Mouse (Mus musculus) heart, postnatal 0 days (tissue): ENCODE measurements around the gene Nkx3-2. TPM values are rescaled to one million over a fixed set of nuclear protein-coding genes. Genes with fewer than 3 reads are reported as not detected.

Experiments
- ATAC-seq: fragments of 200-750 bp; cut with Nextera tagmentation; 2 replicates; pipeline ENCODE4 v1.8.0; 2017; ENCODE audit warnings: low read depth, moderate number of reproducible peaks, moderate library complexity; ENCODE audit not compliant: insufficient read depth
- DNase-seq: peaks from one replicate; pipeline ENCODE4 v3.0.0-alpha.2; 2016; ENCODE audit warnings: low spot score
- H3K27ac ChIP-seq: fragments of 300-500 bp; sonication (generic); 2 replicates; pipeline ENCODE4 v1.5.1; 2014; ENCODE audit warnings: low read depth, mild to moderate bottlenecking
- H3K27me3 ChIP-seq: fragments of 300-500 bp; sonication (generic); 2 replicates; pipeline ENCODE4 v1.6.1; 2014; ENCODE audit warnings: low read length, mixed read lengths; ENCODE audit not compliant: control insufficient read depth, insufficient read depth
- H3K36me3 ChIP-seq: fragments of 300-500 bp; sonication (generic); replicated peaks from 2 replicates; pipeline ENCODE4 v1.6.1; 2014; ENCODE audit warnings: low read length, mixed read lengths; ENCODE audit not compliant: control insufficient read depth, insufficient read depth
- H3K4me1 ChIP-seq: fragments of 300-500 bp; sonication (generic); 2 replicates; pipeline ENCODE4 v1.6.1; 2014; ENCODE audit warnings: antibody characterized with exemption; ENCODE audit not compliant: control insufficient read depth, insufficient read depth
- H3K4me2 ChIP-seq: fragments of 300-500 bp; sonication (generic); 2 replicates; pipeline ENCODE4 v1.6.1; 2014; ENCODE audit warnings: low read depth, mild to moderate bottlenecking, low read length, moderate library complexity
- H3K4me3 ChIP-seq: fragments of 300-500 bp; sonication (generic); 2 replicates; pipeline ENCODE4 v1.5.1; 2014; ENCODE audit warnings: low read depth, low read length
- H3K9ac ChIP-seq: fragments of 300-500 bp; sonication (generic); replicated peaks from 2 replicates; pipeline ENCODE4 v1.6.1; 2014; ENCODE audit warnings: low read depth, low read length, mixed read lengths
- H3K9me3 ChIP-seq: fragments of 300-500 bp; sonication (generic); replicated peaks from 2 replicates; pipeline ENCODE4 v1.6.1; 2016; ENCODE audit warnings: low read length; ENCODE audit not compliant: control insufficient read depth
- CTCF ChIP-seq: IDR thresholded peaks from 2 replicates; pipeline ENCODE4 v1.5.1; 2016; ENCODE audit warnings: antibody characterized with exemption, control low read depth, low read depth
- EP300 ChIP-seq: IDR thresholded peaks from 2 replicates; pipeline ENCODE4 v1.6.1; 2016; ENCODE audit warnings: antibody characterized with exemption, low read depth
- WGBS: fragments of 180-500 bp; shearing (Covaris S2); extraction: QIAGEN DNeasy Blood & Tissue Kit; methylation state at CpG from one replicate; pipeline ENCODE4 v1.1.7; 2014; 5-methylcytosine and 5-hydroxymethylcytosine counted together
- polyA plus RNA-seq: library from polyadenylated mRNA; unstranded; fragments of >200 nt; fragmentation: Nextera tagmentation; extraction: Ambion mirVana; gene quantifications from 2 replicates; pipeline ENCODE4 v1.2.1, GENCODE M21; 2015
- total RNA-seq: library from RNA; depleted of rRNA; stranded (reverse); fragments of >200 nt; gene quantifications from 2 replicates; pipeline ENCODE4 v1.2.3, GENCODE M21; 2014; ENCODE audit warnings: low replicate concordance

The Nkx3-2 gene
- total and polyA plus RNA-seq, 2 experiments from 2014 or later, result not detected

- no peaks in the 10 kb centered on the region for H3K9me3 ChIP-seq
- TF ChIP-seq EP300 (no peak), CTCF (no peak)
- 81% methylated on average over 5 of the region's 5 CpGs for WGBS
- ATAC-seq (no peak), DNase-seq (no peak)
- no peaks in the 10 kb centered on the region for H3K4me1 ChIP-seq
- H3K4me2 ChIP-seq, result no peak overlapping the region
- H3K27ac ChIP-seq, result no peak overlapping the region
- peaks cover 17% of the 10 kb centered on the region; the same call in 1 of the 2 replicates for H3K36me3 ChIP-seq
- no peaks in the 10 kb centered on the region for H3K27me3 ChIP-seq
- no peak overlapping the region for H3K4me3 ChIP-seq
- no peak overlapping the region for H3K9ac ChIP-seq
Measured at GRCm38 (mm10) chr5:41781890-41782289, 17.6 kb upstream of the Nkx3-2 start.

GRCm38 (mm10) chr5:41780026-41780425, 15.7 kb upstream of the Nkx3-2 start:
- no peak overlapping the region for H3K9ac ChIP-seq
- no peaks in the 10 kb centered on the region for H3K36me3 ChIP-seq
- H3K4me1 ChIP-seq, result no peaks in the 10 kb centered on the region
- no peaks in the 10 kb centered on the region for H3K27me3 ChIP-seq
- no peaks in the 10 kb centered on the region for H3K9me3 ChIP-seq
- no peak overlapping the region for H3K4me3 ChIP-seq
- DNase-seq (no peak), ATAC-seq (no peak)
- 68% methylated on average over 3 of the region's 3 CpGs for WGBS
- TF ChIP-seq EP300, result no peak
- no peak for TF ChIP-seq CTCF
- H3K4me2 ChIP-seq, result no peak overlapping the region
- no peak overlapping the region for H3K27ac ChIP-seq

- no peaks in the 10 kb centered on the region for H3K36me3 ChIP-seq
Measured at GRCm38 (mm10) chr5:41775728-41776127, 11.4 kb upstream of the Nkx3-2 start.

GRCm38 (mm10) chr5:41775273-41775672, 11.0 kb upstream of the Nkx3-2 start:
- no peak for TF ChIP-seq EP300
- TF ChIP-seq CTCF, result no peak
- 75% methylated on average over 3 of the region's 3 CpGs for WGBS
- H3K36me3 ChIP-seq, result no peaks in the 10 kb centered on the region
- H3K27ac ChIP-seq, result no peak overlapping the region
- 0 out of 2 replicates have a peak, but pooled peaks cover under 1% of the 10 kb centered on the region for H3K27me3 ChIP-seq
- DNase-seq (no peak), ATAC-seq (no peak)
- no peak overlapping the region for H3K4me3 ChIP-seq
- H3K9me3 ChIP-seq, result no peaks in the 10 kb centered on the region
- no peak overlapping the region for H3K9ac ChIP-seq
- no peak overlapping the region for H3K4me2 ChIP-seq
- H3K4me1 ChIP-seq, result no peaks in the 10 kb centered on the region

More at GRCm38 (mm10) chr5:41775728-41776127, 11.4 kb upstream of the Nkx3-2 start:
- no peak for ATAC-seq
- WGBS, result 55% methylated on average over 6 of the region's 6 CpGs
- Histone ChIP-seq H3K9me3 (no peaks in the 10 kb centered on the region), H3K4me1 (no peaks in the 10 kb centered on the region), H3K9ac (no peak overlapping the region), H3K4me3 (no peak overlapping the region), H3K4me2 (no peak overlapping the region), H3K27me3 (no peaks in the 10 kb centered on the region), H3K27ac (no peak overlapping the region)
- TF ChIP-seq EP300 (no peak), CTCF (no peak)
- DNase-seq, result no peak

- DNase-seq (peak; percentile 85), ATAC-seq (no peak)
Measured at GRCm38 (mm10) chr5:41768382-41769040, 4.2 kb upstream of the Nkx3-2 start.

More at GRCm38 (mm10) chr5:41768382-41769040, 4.2 kb upstream of the Nkx3-2 start:
- Histone ChIP-seq H3K4me3 (peak overlapping the region; percentile 57), H3K9ac (no peak overlapping the region), H3K27me3 (peaks cover 52% of the 10 kb centered on the region), H3K27ac (no peak overlapping the region), H3K9me3 (no peaks in the 10 kb centered on the region), H3K4me1 (no peaks in the 10 kb centered on the region), H3K4me2 (peak overlapping the region; percentile 65), H3K36me3 (no peaks in the 10 kb centered on the region)
- 4% methylated on average over 21 of the region's 21 CpGs for WGBS
- TF ChIP-seq EP300 (no peak), CTCF (peak; percentile 99)
